Mouse (Mus musculus): Measurements from ENCODE around the gene Gm20388. TPM values are rescaled to one million over a fixed set of nuclear protein-coding genes. Genes with fewer than 3 reads are reported as not detected.

Gene Gm20388
- polyA plus RNA-seq, 1 experiment from 2014 or later, result 8.3 TPM

- Histone ChIP-seq H3K4me2 (ENCODE audit: low read length) (no peak overlapping the region), H3K4me3 (ENCODE audit: low read depth, low read length) (no peak overlapping the region), H3K9ac (ENCODE audit: low read length) (no peak overlapping the region), H3K9me3 (ENCODE audit: control insufficient read depth, low read length) (no peaks in the 10 kb centered on the region), H3K27me3 (replicated peaks; ENCODE audit: control insufficient read depth, insufficient read depth, low read length) (no peaks in the 10 kb centered on the region), H3K36me3 (ENCODE audit: control insufficient read depth, insufficient read depth, low read length) (no peaks in the 10 kb centered on the region), H3K27ac (ENCODE audit: low read depth) (no peak overlapping the region), H3K4me1 (replicated peaks; ENCODE audit: control insufficient read depth, insufficient read depth, low read length) (peaks cover 14% of the 10 kb centered on the region; the same call in 1 of the 2 replicates)
- DNase-seq (ENCODE audit: low spot score), result no peak
- WGBS, result 63% methylated on average over 14 of the region's 14 CpGs
- ATAC-seq (replicated peaks; ENCODE audit: low FRiP score, low TSS enrichment, low read depth), result no peak
Observed at GRCm38 (mm10) chr8:120916831-120917435, 1006.3 kb downstream of the Gm20388 start.

- H3K9me3 ChIP-seq (ENCODE audit: control insufficient read depth, low read length), result no peaks in the 10 kb centered on the region
- no peak for ATAC-seq (replicated peaks; ENCODE audit: low FRiP score, low TSS enrichment, low read depth)
Observed at GRCm38 (mm10) chr8:120920527-120920926, 1009.9 kb downstream of the Gm20388 start.

GRCm38 (mm10) chr8:120926201-120926600 lies 1015.6 kb downstream of the Gm20388 start:
- WGBS, result 83% methylated on average over 9 of the region's 9 CpGs
- no peaks in the 10 kb centered on the region for H3K27me3 ChIP-seq (replicated peaks; ENCODE audit: control insufficient read depth, insufficient read depth, low read length)

More at GRCm38 (mm10) chr8:120920527-120920926, 1009.9 kb downstream of the Gm20388 start:
- 0 out of 2 replicates have a peak, but pooled peaks cover under 1% of the 10 kb centered on the region for H3K4me1 ChIP-seq (replicated peaks; ENCODE audit: control insufficient read depth, insufficient read depth, low read length)
- H3K9ac ChIP-seq (ENCODE audit: low read length), result no peak overlapping the region
- DNase-seq (ENCODE audit: low spot score), result no peak
- H3K36me3 ChIP-seq (ENCODE audit: control insufficient read depth, insufficient read depth, low read length), result no peaks in the 10 kb centered on the region
- H3K4me2 ChIP-seq (ENCODE audit: low read length), result no peak overlapping the region
- no peaks in the 10 kb centered on the region for H3K27me3 ChIP-seq (replicated peaks; ENCODE audit: control insufficient read depth, insufficient read depth, low read length)
- no peak overlapping the region for H3K27ac ChIP-seq (ENCODE audit: low read depth)
- H3K4me3 ChIP-seq (ENCODE audit: low read depth, low read length), result no peak overlapping the region
- WGBS, result 63% methylated on average over 4 of the region's 4 CpGs

DNA sequence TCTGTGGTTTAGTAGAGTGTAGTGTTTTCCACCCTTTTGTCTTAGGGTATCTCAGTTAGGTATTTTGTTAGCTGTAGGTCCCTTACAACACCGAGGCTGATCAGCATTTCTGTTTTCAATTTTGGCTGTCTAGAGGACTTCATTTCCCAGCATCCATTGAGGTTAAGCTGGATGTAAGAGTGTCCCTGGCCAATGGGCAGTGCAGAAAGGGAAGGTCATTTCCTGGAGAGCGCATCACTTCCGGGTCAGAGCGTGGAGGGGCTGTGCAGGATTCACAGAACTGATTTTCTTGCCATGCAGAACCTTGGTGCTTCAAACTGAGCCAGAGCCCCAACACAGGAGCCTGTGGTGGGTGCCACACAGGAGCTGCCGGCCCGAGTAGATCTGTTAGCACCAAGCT lies 1017.4 kb downstream of the Gm20388 start:
- DNase-seq (ENCODE audit: low spot score), result no peak
- no peaks in the 10 kb centered on the region for H3K36me3 ChIP-seq (ENCODE audit: control insufficient read depth, insufficient read depth, low read length)
- no peak for ATAC-seq (replicated peaks; ENCODE audit: low FRiP score, low TSS enrichment, low read depth)
- no peak overlapping the region for H3K4me2 ChIP-seq (ENCODE audit: low read length)
- no peak overlapping the region for H3K27ac ChIP-seq (ENCODE audit: low read depth)
- 84% methylated on average over 6 of the region's 6 CpGs for WGBS
- no peaks in the 10 kb centered on the region for H3K27me3 ChIP-seq (replicated peaks; ENCODE audit: control insufficient read depth, insufficient read depth, low read length)
- no peaks in the 10 kb centered on the region for H3K9me3 ChIP-seq (ENCODE audit: control insufficient read depth, low read length)
- 0 out of 2 replicates have a peak, but pooled peaks cover 3% of the 10 kb centered on the region for H3K4me1 ChIP-seq (replicated peaks; ENCODE audit: control insufficient read depth, insufficient read depth, low read length)
- no peak overlapping the region for H3K4me3 ChIP-seq (ENCODE audit: low read depth, low read length)
- H3K9ac ChIP-seq (ENCODE audit: low read length), result no peak overlapping the region

More at GRCm38 (mm10) chr8:120926201-120926600, 1015.6 kb downstream of the Gm20388 start:
- no peaks in the 10 kb centered on the region for H3K9me3 ChIP-seq (ENCODE audit: control insufficient read depth, low read length)
- H3K9ac ChIP-seq (ENCODE audit: low read length), result no peak overlapping the region
- no peaks in the 10 kb centered on the region for H3K4me1 ChIP-seq (replicated peaks; ENCODE audit: control insufficient read depth, insufficient read depth, low read length)
- DNase-seq (ENCODE audit: low spot score) (no peak), ATAC-seq (replicated peaks; ENCODE audit: low FRiP score, low TSS enrichment, low read depth) (no peak)
- no peaks in the 10 kb centered on the region for H3K36me3 ChIP-seq (ENCODE audit: control insufficient read depth, insufficient read depth, low read length)
- no peak overlapping the region for H3K4me3 ChIP-seq (ENCODE audit: low read depth, low read length)
- H3K27ac ChIP-seq (ENCODE audit: low read depth), result no peak overlapping the region
- H3K4me2 ChIP-seq (ENCODE audit: low read length), result no peak overlapping the region

GRCm38 (mm10) chr8:120934596-120934995 lies 1024.0 kb downstream of the Gm20388 start:
- no peak overlapping the region for H3K9ac ChIP-seq (ENCODE audit: low read length)
- ATAC-seq (replicated peaks; ENCODE audit: low FRiP score, low TSS enrichment, low read depth) (no peak), DNase-seq (ENCODE audit: low spot score) (no peak)
- no peak overlapping the region for H3K4me2 ChIP-seq (ENCODE audit: low read length)
- no peak overlapping the region for H3K27ac ChIP-seq (ENCODE audit: low read depth)
- 94% methylated on average over 9 of the region's 9 CpGs for WGBS
- no peaks in the 10 kb centered on the region for H3K36me3 ChIP-seq (ENCODE audit: control insufficient read depth, insufficient read depth, low read length)
- no peaks in the 10 kb centered on the region for H3K9me3 ChIP-seq (ENCODE audit: control insufficient read depth, low read length)
- H3K27me3 ChIP-seq (replicated peaks; ENCODE audit: control insufficient read depth, insufficient read depth, low read length), result no peaks in the 10 kb centered on the region
- peaks cover 18% of the 10 kb centered on the region for H3K4me1 ChIP-seq (replicated peaks; ENCODE audit: control insufficient read depth, insufficient read depth, low read length)
- H3K4me3 ChIP-seq (ENCODE audit: low read depth, low read length), result no peak overlapping the region

DNA sequence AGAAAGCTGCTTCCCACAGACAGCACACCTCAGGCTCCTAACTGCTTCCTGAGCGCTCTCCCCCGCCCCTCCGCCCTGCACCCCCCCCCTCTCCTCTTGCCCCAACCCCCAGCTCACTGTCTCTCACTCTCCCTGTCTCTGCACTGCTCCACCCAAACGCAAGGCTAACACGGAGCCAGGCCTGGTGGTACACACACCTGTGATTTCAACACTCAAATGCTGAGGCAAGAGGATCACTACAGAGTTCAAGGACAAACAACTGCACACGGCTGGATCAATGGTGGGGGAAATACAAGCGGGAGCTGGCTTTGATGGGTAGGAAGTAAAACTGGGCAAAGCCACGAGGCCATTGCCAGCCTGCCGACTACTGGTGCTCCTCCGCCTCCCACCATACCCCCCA lies 1026.0 kb downstream of the Gm20388 start:
- H3K4me3 ChIP-seq (ENCODE audit: low read depth, low read length), result no peak overlapping the region
- WGBS, result 32% methylated on average over 10 of the region's 10 CpGs
- no peak overlapping the region for H3K9ac ChIP-seq (ENCODE audit: low read length)
- H3K4me1 ChIP-seq (replicated peaks; ENCODE audit: control insufficient read depth, insufficient read depth, low read length), result peaks cover 23% of the 10 kb centered on the region
- H3K36me3 ChIP-seq (ENCODE audit: control insufficient read depth, insufficient read depth, low read length), result no peaks in the 10 kb centered on the region
- 0 out of 2 replicates have a peak overlapping the region, but pooled peaks have one; percentile 9 for H3K4me2 ChIP-seq (ENCODE audit: low read length)
- no peak for DNase-seq (ENCODE audit: low spot score)
- ATAC-seq (replicated peaks; ENCODE audit: low FRiP score, low TSS enrichment, low read depth), result no peak
- H3K27me3 ChIP-seq (replicated peaks; ENCODE audit: control insufficient read depth, insufficient read depth, low read length), result no peaks in the 10 kb centered on the region
- H3K27ac ChIP-seq (ENCODE audit: low read depth), result peak overlapping the region; percentile 55
- no peaks in the 10 kb centered on the region for H3K9me3 ChIP-seq (ENCODE audit: control insufficient read depth, low read length)

- no peak overlapping the region for H3K4me3 ChIP-seq (ENCODE audit: low read depth, low read length)
- H3K27me3 ChIP-seq (replicated peaks; ENCODE audit: control insufficient read depth, insufficient read depth, low read length), result no peaks in the 10 kb centered on the region
- H3K9ac ChIP-seq (ENCODE audit: low read length), result no peak overlapping the region
- 17% methylated on average over 9 of the region's 9 CpGs for WGBS
- no peak overlapping the region for H3K4me2 ChIP-seq (ENCODE audit: low read length)
- H3K36me3 ChIP-seq (ENCODE audit: control insufficient read depth, insufficient read depth, low read length), result no peaks in the 10 kb centered on the region
- peak overlapping the region; percentile 73 for H3K27ac ChIP-seq (ENCODE audit: low read depth)
- peaks cover 21% of the 10 kb centered on the region for H3K4me1 ChIP-seq (replicated peaks; ENCODE audit: control insufficient read depth, insufficient read depth, low read length)
- ATAC-seq (replicated peaks; ENCODE audit: low FRiP score, low TSS enrichment, low read depth), result peak; percentile 83
- DNase-seq (ENCODE audit: low spot score), result peak; percentile 68
- H3K9me3 ChIP-seq (ENCODE audit: control insufficient read depth, low read length), result no peaks in the 10 kb centered on the region
Observed at GRCm38 (mm10) chr8:120937474-120937873, 1026.8 kb downstream of the Gm20388 start.

DNA sequence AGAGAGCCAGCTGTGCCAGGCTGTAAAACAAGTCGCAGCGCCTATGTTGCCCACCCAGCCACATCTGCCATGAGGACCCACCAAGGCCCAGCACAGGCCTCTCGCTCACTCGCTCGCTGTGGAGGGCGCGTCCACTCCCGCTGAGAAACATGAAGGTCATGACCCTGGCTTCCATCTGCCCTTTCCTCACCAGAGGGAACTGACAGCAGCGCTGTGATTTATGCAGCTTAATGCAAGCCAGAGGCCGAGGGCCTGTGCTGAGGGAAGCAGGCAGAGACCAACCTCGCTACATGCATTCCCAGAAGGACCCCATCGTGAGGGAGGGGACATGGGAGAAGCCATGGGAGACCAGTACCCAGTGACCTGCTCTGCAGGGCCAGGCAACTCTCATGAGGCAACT lies 1029.6 kb downstream of the Gm20388 start:
- no peak overlapping the region for H3K27ac ChIP-seq (ENCODE audit: low read depth)
- H3K36me3 ChIP-seq (ENCODE audit: control insufficient read depth, insufficient read depth, low read length), result no peaks in the 10 kb centered on the region
- no peak overlapping the region for H3K4me2 ChIP-seq (ENCODE audit: low read length)
- no peak overlapping the region for H3K4me3 ChIP-seq (ENCODE audit: low read depth, low read length)
- DNase-seq (ENCODE audit: low spot score) (no peak), ATAC-seq (replicated peaks; ENCODE audit: low FRiP score, low TSS enrichment, low read depth) (no peak)
- no peaks in the 10 kb centered on the region for H3K9me3 ChIP-seq (ENCODE audit: control insufficient read depth, low read length)
- 32% methylated on average over 12 of the region's 12 CpGs for WGBS
- no peaks in the 10 kb centered on the region for H3K27me3 ChIP-seq (replicated peaks; ENCODE audit: control insufficient read depth, insufficient read depth, low read length)
- peaks cover 19% of the 10 kb centered on the region for H3K4me1 ChIP-seq (replicated peaks; ENCODE audit: control insufficient read depth, insufficient read depth, low read length)
- no peak overlapping the region for H3K9ac ChIP-seq (ENCODE audit: low read length)

DNA sequence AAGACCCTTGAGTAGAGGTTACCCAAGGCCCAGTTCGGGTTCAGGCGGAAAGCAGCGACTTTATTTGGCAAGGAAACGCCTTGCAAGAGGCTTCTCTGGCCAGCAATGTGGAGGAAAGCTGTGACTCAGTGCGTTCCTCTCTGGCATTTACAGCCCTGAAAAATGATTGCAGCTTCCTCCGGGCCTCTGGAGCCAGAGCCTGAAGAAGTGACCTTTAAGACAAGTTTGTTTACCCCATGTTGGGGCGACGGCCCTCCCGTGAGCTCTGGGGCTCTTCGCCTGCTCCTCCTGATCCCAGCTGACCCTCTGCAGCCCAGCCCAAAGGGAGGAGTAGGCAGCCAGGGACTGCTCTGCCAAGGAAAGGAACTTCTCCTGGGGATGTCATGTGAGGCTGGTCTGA lies 1036.6 kb downstream of the Gm20388 start:
- ATAC-seq (replicated peaks; ENCODE audit: low FRiP score, low TSS enrichment, low read depth), result peak; percentile 64

More for the DNA sequence above, 1036.6 kb downstream of the Gm20388 start:
- Histone ChIP-seq H3K4me2 (ENCODE audit: low read length) (no peak overlapping the region), H3K4me1 (replicated peaks; ENCODE audit: control insufficient read depth, insufficient read depth, low read length) (peaks cover 45% of the 10 kb centered on the region), H3K9me3 (ENCODE audit: control insufficient read depth, low read length) (no peaks in the 10 kb centered on the region), H3K27ac (ENCODE audit: low read depth) (peak overlapping the region; percentile 81), H3K36me3 (ENCODE audit: control insufficient read depth, insufficient read depth, low read length) (no peaks in the 10 kb centered on the region), H3K4me3 (ENCODE audit: low read depth, low read length) (no peak overlapping the region), H3K27me3 (replicated peaks; ENCODE audit: control insufficient read depth, insufficient read depth, low read length) (no peaks in the 10 kb centered on the region), H3K9ac (ENCODE audit: low read length) (no peak overlapping the region)
- DNase-seq (ENCODE audit: low spot score), result peak; percentile 64
- WGBS, result 9% methylated on average over 10 of the region's 10 CpGs
